Mouse (Mus musculus) olfactory bulb, adult 2 months (tissue): ENCODE data around the gene Micall2.

Source experiments
- CTCF ChIP-seq: fragments of 200-500 bp; IDR thresholded peaks from 2 replicates; pipeline ENCODE4 v1.5.1; 2012; ENCODE audit warnings: low read depth, mild to moderate bottlenecking, low read length, moderate library complexity; ENCODE audit not compliant: insufficient read depth
- POLR2A ChIP-seq: fragments of 200-500 bp; IDR thresholded peaks from 2 replicates; pipeline ENCODE4 v1.6.1; 2012; ENCODE audit warnings: mild to moderate bottlenecking, low read depth, low read length, moderate library complexity; ENCODE audit not compliant: insufficient read depth

DNA sequence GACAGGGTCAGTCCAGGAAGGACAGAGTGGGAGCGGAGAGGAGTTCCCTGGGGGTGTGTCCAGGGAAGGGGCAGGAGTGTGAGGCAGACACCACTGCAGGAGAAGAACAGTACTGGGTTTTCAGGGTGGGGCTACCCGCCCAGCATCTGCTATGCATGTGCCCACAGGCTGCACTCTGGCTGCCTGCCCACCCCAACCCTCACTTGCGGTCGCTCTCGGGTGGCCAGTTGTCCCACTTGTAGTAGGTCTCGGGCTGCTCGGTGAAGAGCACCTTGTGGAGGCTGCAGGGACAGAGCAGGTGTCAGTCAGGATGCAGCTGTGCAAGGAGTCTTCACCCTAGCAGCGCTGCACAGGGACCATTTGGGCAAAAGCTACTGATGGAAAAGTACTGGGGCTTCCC is 32.1 kb upstream of the Micall2 start:
- TF ChIP-seq POLR2A (no peak), CTCF (no peak)
